9 mouse cellular contexts compared by ENCODE assay signal in the genomic region with DNA sequence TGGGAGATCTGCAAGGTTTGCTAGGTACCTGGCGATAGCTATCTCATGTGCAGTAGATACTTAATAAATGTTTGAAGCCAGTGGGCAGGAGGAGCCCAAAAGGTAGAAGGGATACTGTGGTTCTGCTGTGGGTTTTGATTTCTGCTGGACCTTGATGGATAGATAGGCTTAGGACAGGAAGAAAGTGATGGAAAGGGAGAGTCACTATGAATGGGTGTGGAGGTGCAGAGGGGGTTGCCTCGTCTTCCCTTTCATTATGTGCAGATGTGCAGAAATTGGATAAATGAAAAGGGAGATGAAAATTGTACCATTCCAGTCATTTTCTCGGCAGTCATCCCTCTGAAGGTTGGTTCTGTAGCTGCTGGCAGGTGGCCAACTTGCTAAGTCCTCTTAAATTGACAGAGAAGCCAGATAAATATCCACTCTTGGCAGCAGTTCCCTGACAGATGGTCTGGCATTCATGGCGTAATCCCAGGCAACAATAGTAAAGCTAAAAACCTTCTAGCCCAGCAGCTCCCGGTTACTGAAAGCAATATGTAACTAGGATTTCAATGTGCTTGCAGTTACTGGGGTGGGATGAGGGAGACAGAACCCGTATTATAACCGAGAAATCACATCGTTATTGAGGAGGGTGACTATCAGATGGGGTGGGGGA.
DNase-seq lines count a peak whose midpoint lies in the region; ATAC-seq and TF ChIP-seq lines count a peak whose summit lies in the region.
"Had no signal": no experiment of that assay in that cellular context is flagged by ENCODE, and none has a peak within 500 bp of the region (broad histone marks: within the 10 kb centered on the region; RNA-seq: fewer than 3 reads in every experiment).

No protein-coding gene starts in this region.

- DNase-seq in 3134 (ENCODE audit: extremely low read depth, insufficient read length, low spot score), result peak; percentile 26
- peak; percentile 42 to 79 for DNase-seq in adrenal gland, adult (ENCODE audit: inconsistent age in 2 of 2, low spot score in 1 of 2)
- DNase-seq in embryonic facial prominence, embryonic 11.5 days (ENCODE audit: low spot score), result peak; percentile 50
- peak; percentile 33 to 62 for DNase-seq in gastrocnemius, postnatal 4 days (ENCODE audit: low spot score in 2 of 2)
- DNase-seq in left cerebral cortex, postnatal 36 days (ENCODE audit: low spot score in 2 of 2), result peak; percentile 81 to 84
- peak; percentile 2 for DNase-seq in ovary, postnatal 14 days (ENCODE audit: low spot score)
- no peak for DNase-seq in thymus, adult 2 months

- H3K4me2 ChIP-seq in embryonic facial prominence, embryonic 11.5 days (ENCODE audit: low read depth, low read length), result no peak overlapping the region

- H3K4me1 ChIP-seq in embryonic facial prominence, embryonic 11.5 days (ENCODE audit: control insufficient read depth, insufficient read depth, low read length), result no peaks in the 10 kb centered on the region
- no peaks in the 10 kb centered on the region for H3K4me1 ChIP-seq in thymus, adult 2 months (replicated peaks; ENCODE audit: control insufficient read depth, insufficient read depth, low read length)

- no peak overlapping the region for H3K27ac ChIP-seq in embryonic facial prominence, embryonic 11.5 days (replicated peaks; ENCODE audit: low read depth, low read length)
- no peak overlapping the region for H3K27ac ChIP-seq in thymus, adult 2 months (ENCODE audit: control insufficient read depth, insufficient read depth, low read length)
- H3K27ac ChIP-seq: macrophage had no signal

- no peak overlapping the region for H3K4me3 ChIP-seq in embryonic facial prominence, embryonic 11.5 days (ENCODE audit: low read depth, low read length)
- no peak overlapping the region for H3K4me3 ChIP-seq in thymus, adult 2 months (ENCODE audit: control insufficient read depth, insufficient read depth, low read length)

- intact Hi-C loops in left cerebral cortex, postnatal 36 days (cut with DNase I), result loop anchor here (10.0 kb wide), 1 partner anchor 332 kb away; a partner anchor contains a TSS

- peak; percentile 76 for ATAC-seq in embryonic facial prominence, embryonic 11.5 days (replicated peaks; ENCODE audit: insufficient number of reproducible peaks, low FRiP score, low TSS enrichment, low read depth)
- no peak for ATAC-seq in megakaryocyte, adult 5-6 weeks (ENCODE audit: poor library complexity, severe bottlenecking)

- no peaks in the 10 kb centered on the region for H3K9me3 ChIP-seq in embryonic facial prominence, embryonic 11.5 days (replicated peaks; ENCODE audit: control insufficient read depth, low read length)

- no peak for TF ChIP-seq CTCF in thymus, adult 2 months (IDR thresholded peaks at IDR 0.05; ENCODE audit: borderline replicate concordance, control insufficient read depth, extremely low read depth, insufficient read depth, low read length, poor library complexity)

- no peak for TF ChIP-seq POLR2A in thymus, adult 2 months (IDR thresholded peaks at IDR 0.05; ENCODE audit: control insufficient read depth, extremely low read depth, insufficient read depth, low read length, poor library complexity)

- no peaks in the 10 kb centered on the region for H3K36me3 ChIP-seq in embryonic facial prominence, embryonic 11.5 days (replicated peaks; ENCODE audit: control insufficient read depth, insufficient read depth, low read depth, low read length)
- no peaks in the 10 kb centered on the region for H3K36me3 ChIP-seq in thymus, adult 2 months (ENCODE audit: control insufficient read depth, insufficient read depth, low read length)

- no peak overlapping the region for H3K9ac ChIP-seq in embryonic facial prominence, embryonic 11.5 days (replicated peaks; ENCODE audit: low read length)

- 54% methylated on average over 8 of the region's 8 CpGs for WGBS in embryonic facial prominence, embryonic 11.5 days
- 81% methylated on average over 8 of the region's 8 CpGs for WGBS in thymus, adult 2 months

- H3K27me3 ChIP-seq in embryonic facial prominence, embryonic 11.5 days (ENCODE audit: control insufficient read depth, insufficient read depth, low read length), result no peaks in the 10 kb centered on the region
- H3K27me3 ChIP-seq in thymus, adult 2 months (ENCODE audit: control insufficient read depth, insufficient read depth, low read length), result no peaks in the 10 kb centered on the region
